Mouse (Mus musculus): ENCODE data around the gene 4930563M21Rik. TPM values are rescaled to one million over a fixed set of nuclear protein-coding genes. Genes with fewer than 3 reads are reported as not detected.

The 4930563M21Rik gene
- polyA plus RNA-seq, 1 experiment from 2014 or later = not detected

Other genes starting within 250 kb of the 4930563M21Rik start
- 4.3 and 4.9 TPM in 2 replicates for gene Scaper, start 72.4 kb downstream of the 4930563M21Rik start, polyA plus RNA-seq (2014; fragmentation: Nextera tagmentation; extraction: Ambion mirVana)
- gene Rcn2, start 31.3 kb upstream of the 4930563M21Rik start, polyA plus RNA-seq (2014; fragmentation: Nextera tagmentation; extraction: Ambion mirVana) = 104 and 108 TPM in 2 replicates
- gene Pstpip1, start 79.4 kb upstream of the 4930563M21Rik start, polyA plus RNA-seq (2014; fragmentation: Nextera tagmentation; extraction: Ambion mirVana) = 1.6 and 1.8 TPM in 2 replicates
- gene Tspan3, start 154.9 kb upstream of the 4930563M21Rik start, polyA plus RNA-seq (2014; fragmentation: Nextera tagmentation; extraction: Ambion mirVana) = 154 and 159 TPM in 2 replicates